Mouse (Mus musculus) cerebellum, adult 11-12 months (tissue): ENCODE results near the gene Dnajc13.
A peak's percentile ranks its signal among the peaks of the same experiment; 100 is the strongest.

Experiments
- DNase-seq: peaks from one replicate; pipeline ENCODE4 v3.0.0; 2022

Gene Dnajc13

DNA sequence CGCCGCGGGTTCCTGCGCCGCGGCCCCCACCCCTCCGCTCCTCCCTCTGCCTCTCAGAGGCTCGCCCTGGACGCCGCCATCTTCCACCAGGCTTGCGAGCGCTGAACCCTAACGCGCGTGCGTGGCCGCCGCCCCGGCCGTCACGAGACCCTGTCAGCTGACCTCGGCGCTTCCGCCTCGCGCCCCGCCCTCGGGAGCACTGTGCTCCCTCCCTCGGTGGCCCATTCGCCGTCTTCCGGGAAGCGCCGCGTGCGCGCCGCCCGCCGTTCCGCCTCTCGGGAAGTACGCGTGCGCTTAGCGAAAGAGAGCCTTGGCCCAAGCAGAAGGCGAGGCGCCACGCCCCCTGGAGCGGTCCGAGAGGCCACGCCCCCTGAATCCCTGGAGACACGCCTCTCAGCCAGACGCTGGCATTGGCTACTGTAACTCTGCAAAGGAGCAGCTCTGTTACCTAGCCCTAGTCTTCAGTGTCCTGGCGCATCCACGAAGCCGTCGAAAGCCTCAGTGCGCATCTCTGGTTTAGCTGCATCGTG, at the start of gene Dnajc13:
TSS of gene Dnajc13 (minus strand) at position 108 of the 530 bp plus-strand sequence.
- DNase-seq, result peak; percentile 98

DNA sequence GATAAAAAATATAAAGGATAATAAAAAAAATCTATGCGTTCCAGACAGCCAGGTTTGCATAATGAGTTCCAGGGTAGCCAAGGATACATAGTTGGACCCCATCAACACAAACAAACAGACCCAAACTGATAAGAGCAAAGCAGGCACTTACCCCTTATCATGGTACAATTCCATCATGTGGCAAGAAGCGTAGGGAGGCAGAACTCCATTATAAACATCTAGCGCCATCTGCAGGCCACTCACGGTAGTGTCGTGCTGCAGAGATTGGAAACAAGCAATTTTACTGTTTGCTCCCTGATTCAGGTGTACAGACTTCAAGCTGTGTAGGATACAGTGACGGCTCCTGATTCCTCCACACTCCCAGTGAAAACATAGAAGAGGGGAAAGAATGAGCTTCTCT, 44.0 kb upstream of the Dnajc13 start:
- DNase-seq, result peak; percentile 12

DNA sequence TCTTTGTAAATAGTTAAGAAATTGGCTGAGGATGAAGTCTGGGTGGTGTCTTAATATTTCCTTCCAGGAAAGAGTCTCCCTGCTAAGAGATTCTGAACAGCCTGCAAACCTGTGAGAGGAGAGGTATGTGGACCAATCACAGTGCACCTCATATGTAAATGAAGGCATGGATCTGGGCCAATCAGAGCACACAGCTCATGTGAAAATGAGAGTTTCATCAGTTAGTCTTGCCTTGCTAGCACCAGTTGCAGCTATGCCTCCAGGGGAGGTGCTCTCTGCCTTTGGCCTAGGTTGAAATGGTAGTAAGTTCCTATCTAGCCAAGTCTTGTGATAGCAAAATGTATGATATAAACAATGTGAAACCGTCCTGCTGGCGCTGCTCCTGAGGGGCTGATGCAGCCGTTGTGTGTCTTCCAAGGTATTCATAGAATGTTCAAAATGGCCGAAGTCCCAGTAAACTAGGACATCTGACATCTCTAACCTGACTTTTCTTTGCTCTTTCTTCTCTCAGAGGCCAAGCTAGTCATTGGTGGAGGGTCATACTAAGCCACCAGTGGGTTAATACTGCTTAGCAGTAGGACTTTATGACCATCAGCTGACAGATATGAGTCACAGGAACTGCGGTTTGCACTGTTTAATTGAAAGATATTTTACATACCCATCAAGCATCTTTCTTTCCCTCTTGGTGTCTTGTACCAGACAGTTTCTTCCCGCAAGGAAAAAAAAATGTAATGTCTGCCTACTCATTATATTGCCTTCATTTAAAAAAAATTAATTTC, 42.8 kb upstream of the Dnajc13 start:
- no peak for DNase-seq

DNA sequence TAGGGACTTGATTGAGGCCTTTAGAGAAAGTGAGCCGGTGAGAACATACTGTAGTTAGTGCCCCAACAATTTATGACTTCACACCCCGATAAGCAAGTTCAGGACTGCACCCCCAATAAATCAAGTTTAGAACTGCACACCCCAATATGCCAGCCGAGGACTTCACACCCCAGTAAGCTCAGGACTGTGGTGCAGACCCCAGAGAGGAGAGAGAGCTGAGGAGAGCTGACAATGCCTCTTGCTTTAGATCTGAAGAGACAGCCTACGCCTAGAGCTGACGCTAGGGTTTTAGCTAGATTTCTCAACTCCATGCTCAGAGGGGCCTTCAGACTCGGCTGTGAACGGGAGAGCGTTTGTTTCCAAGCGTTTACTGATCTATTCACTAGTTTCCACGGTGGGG, 42.1 kb upstream of the Dnajc13 start:
- no peak for DNase-seq

DNA sequence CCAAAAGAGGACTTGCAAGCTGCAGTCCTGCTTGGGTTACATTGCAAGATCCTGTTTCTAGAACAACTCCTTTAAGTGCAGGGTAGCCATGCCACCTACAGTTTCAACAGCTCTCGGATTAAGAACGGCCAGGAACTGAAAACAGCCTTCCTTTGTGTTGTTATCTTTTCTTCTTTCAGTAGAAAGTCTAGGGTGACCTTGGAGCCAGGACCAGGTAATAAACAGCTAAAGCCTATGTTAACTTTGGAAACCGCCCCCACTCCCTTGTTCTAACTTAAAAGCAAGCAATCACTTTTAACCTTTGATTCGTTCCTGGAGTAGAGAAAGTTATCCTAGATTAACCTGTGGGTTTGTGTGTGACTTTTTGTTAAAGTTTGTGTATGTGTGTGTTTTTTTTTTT, 41.6 kb upstream of the Dnajc13 start:
- no peak for DNase-seq

DNA sequence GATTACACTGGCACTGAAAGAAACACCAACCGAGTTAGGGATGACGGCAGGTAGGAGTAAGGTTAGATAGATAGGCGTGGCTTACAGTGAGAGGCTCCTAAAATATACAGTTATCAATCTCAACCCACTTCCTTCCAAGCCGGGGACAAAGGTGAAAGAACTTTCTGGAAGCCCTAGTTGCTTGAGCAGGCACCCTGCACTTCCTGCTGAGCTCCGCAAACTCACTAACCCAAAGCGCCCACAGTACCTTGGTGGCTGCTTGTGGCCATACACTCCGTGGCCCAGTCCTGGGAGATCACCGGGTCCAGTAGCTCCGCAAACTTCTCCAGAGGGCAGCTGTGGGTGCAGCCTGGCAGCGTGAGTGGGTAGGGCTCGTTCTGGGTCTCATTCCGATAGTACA, 37.8 kb upstream of the Dnajc13 start:
- DNase-seq, result no peak

DNA sequence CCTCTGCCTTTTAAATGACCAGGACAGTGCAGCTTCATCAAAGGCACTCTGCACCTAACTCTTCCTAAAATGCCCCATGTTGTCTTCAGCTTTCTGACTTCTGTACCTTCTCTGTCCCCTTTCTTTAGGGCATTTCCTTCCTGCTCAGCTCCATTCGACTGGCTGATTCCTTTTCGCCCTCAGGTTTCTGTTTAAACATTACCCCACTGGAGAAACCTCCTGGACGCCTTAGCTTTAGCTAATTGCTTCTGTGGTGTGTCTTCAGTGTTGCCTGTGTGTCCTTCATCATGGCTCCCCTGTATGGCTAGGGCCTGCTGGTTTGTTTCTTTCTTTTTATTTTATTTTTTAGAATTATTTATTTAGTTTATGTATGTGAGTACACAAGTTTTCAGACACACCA, 34.3 kb upstream of the Dnajc13 start:
- DNase-seq, result no peak

DNA sequence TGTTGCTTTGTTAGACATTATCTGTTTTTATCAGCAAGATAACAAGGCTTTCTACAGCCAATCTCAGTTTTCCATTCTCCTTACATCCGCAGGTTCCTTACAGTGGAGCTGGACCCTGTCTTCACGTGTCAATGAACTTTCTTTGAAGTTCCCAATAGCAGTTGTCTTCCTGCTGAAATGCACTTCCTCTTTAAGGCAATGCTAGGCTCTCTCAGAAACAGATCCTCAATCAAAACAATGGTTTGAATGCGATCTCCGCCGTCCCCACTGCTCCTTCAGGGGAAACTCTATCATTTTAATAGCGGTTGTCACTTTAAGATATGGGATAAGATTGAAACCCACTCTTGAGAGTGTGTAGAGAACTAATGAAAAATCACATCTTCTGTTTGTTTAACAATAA, 22.2 kb upstream of the Dnajc13 start:
- no peak for DNase-seq

DNA sequence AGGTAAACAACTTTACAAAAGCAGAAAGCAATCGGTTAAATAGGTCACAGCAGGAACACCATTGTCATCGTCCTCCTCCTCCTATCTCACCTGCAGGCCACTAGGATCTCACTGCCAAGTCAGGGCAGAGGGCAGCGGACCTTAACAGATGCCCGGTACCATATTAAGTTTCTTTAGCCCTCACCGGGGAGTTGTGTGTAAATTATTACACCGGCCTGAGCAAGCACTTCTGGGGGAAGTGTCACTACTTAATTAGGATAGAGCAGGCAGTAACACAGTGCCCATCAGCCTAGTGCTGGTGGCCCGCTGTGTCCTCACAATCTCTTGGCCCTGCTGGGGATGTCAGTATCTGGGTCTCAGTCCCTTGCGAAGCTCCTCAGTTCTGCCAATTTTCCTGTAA, 19.8 kb upstream of the Dnajc13 start:
- no peak for DNase-seq

DNA sequence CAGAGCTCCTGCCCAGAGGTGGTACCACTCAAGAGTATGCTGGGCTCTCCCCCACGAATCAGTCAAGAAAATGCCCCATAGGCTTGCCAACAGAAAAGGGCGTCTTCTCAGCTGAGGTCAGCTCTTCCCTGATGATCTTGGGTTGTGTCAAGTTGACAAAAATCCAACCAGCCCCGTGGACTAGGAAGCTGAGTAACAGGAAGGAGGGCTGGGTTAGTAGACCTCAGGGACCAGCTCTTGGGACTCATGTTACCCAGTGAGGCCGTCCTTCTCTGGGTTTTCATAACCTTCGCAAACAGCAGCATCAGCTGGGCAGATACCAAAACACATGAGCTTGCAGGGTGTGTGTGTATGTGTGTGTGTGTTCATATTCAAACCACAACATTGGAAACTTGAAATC, 19.0 kb upstream of the Dnajc13 start:
- no peak for DNase-seq

DNA sequence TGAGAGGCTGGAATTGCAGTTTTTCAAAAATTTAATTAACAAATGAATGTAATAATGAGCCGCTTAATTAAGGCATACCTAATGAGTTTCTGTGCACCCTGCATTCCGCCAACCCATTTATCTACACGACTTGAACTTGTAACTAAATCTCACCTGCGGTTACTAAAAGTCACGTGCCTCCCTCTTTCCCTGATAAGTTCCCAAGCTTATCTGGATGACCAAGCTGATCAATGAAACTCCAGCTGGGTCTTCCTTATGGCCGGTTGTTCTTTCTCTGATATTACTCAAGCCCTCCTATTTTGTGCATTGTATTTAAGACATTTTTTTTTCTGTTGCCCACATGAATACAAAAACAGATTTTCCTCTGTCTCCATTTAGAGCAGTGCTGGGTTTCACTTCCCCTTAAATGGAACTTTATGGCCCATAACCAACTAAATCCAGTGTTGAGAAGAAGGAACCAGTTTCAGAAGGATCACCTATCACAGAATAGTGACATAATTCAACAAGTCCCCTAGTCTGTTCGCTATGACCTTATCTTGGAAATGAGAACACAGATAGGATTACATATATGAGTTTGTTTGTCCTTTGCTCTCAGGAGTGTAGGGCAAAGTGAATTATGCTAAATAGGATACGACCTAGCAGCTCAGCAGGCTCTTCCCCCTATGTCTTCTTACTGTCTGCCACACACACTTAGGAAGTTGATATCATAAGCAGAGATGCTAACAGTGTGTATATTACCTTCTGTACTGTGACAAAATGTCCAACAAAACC, 18.2 kb upstream of the Dnajc13 start:
- no peak for DNase-seq

DNA sequence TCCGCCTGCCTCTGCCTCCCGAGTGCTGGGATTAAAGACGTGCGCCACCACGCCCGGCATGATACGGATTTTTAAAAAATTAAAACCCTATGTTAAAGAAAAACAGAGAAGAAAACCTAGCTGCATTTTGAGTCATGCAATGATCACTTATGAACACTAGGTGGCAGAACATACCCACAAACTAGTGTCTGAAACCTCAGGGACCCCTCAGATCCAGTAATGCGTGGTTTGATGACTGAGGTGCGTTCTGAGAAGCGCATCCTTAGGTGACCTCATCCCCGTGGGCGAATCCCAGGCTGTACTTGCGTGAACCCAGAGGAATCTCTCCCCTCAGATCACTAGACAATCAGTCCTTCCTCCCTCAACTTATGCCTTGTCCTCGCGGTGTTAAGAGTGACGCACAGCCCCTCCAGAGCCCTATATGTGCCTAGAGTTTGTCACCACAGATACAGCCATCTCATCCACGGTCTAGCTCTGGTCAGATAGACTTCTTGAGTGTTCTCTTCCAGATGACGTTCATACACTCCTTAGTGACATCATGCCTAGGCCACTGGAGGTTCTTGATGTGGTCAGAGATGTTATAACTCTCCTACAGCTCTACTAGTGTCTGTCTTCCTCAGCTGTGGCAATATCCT, 14.9 kb upstream of the Dnajc13 start:
- no peak for DNase-seq

DNA sequence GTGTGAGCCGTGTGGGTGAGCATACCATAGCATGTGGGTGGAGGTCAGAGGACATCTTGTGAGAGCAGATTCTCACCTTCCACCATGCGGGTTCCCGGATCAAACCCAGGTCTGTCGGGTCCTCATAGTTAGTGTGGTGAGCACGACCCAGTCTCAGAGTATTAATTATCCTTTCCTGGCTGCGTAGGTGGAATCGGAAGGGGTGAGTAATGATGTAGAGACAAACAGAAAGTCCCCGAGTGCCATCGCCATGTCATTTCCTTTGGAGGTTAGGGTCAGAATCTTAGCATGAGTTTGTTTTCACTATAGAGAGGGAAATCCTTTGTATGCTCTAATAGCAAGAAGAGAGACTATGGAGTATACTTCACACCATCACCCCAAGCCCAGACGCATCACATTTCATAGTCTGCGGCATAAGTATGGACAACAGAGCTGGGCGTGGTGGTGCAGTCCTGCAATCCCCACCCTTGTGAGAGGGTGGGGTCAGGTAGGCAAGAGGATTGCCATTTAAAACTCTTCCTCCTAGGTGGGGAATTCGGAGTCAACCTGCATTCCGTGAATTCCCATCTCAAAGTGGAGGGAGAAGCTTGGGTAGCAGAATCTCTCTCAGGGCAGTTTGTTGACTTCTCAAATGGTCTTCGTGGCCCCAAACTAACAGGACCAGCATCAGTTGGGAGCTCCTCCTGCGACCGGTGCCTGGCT, 12.5 kb upstream of the Dnajc13 start:
- DNase-seq, result no peak

DNA sequence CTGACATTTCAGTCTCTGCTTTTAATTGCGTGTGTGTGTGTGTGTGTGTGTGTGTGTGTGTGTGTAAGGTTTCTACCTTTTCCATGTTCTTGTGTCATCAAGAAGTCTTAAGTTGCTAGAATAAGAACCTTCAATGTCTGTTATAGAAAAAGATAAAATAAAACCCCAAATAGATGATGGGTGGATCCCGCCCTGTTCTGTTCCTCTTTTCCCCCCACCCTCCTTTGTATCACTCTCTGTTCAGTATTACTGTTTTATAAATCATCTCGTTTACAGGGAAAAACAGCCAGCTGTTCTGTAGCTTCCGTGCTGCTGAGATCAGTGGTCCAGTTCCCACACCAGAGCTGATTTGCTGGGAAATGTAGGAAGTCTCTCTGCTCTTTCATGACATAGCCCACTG, 9.3 kb upstream of the Dnajc13 start:
- no peak for DNase-seq

DNA sequence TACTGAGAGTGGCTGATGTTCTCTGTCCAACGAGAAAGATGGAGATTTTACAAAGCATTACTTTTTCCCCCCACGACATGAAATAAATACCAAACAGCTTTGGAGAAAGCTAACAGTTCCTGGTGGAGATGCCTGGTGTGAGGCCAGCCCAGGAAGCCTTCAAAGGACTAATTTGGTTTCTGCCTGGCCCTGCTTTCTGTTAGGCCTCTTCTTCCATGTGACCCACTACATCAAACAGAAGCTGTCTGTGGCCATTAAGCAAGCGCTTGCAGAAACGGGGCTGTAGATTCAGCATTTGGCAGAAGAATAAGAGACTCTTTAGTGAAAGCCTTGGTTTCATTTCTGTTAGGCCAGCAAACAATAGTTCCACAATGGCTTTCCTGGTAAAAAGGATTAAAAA, 8.9 kb upstream of the Dnajc13 start:
- no peak for DNase-seq

DNA sequence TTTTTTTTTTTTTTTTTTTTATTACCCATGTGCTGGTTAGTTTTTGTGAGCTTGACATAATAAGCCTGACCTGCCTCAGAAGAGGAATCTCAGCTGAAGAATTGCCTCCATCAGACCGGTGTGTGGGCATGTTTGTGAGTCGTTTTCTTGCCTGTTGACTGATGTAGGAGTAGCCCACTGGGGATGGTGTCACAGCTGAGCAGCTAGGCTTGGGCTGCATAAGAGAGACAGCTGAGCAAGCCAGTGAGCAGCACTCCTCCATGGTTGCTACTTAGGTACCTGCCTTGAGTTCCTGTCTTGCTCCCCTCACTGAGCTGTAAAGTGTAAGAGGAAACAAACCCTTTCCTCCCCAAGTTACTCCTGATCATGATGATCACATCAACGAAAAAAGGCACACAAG, 7.2 kb upstream of the Dnajc13 start:
- no peak for DNase-seq

DNA sequence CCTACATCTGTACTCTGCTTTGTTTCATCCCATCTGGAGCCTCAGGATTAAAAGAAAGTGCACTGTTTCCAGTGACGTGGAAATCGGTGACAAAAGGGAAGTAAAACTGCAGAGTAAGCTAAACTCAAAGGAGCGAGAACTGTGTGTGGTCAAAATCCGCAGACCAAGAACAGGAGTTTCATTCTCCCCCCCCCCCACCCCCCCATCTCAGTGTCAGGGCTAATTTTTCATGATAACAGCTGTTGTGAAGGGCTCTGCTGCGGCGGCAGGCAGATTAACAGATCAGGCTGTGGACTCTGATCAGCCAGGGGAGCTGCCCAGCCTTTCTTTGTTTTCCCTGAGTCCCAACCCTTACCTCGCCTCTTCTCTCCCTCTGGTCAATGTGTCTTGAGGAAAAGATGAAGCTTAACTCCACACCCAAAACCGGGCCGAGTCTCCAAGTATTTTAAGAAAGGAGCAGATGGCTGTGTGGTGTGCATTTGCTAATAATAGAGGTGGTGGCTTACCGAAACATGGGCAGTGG, 6.7 kb upstream of the Dnajc13 start:
- DNase-seq, result no peak

DNA sequence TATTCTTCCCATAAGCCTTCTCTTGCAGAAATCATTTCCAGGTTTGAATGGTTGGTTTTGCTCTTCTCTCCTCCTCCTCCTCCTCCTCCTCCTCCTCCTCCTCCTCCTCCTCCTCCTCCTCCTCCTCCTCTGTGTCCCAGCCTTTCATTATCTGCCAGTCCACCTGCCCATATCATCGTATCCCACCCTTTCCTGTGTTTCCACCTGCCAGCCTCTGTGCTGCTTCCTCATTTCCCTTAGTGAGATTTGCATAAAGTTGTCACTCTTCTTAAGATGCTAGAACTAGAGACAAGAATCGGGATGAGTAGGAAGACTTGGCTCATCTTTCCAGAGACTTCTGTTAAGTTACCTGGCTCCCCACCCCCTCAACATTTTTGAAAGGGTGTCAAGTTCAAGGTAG, 1.8 kb upstream of the Dnajc13 start:
- DNase-seq, result no peak

DNA sequence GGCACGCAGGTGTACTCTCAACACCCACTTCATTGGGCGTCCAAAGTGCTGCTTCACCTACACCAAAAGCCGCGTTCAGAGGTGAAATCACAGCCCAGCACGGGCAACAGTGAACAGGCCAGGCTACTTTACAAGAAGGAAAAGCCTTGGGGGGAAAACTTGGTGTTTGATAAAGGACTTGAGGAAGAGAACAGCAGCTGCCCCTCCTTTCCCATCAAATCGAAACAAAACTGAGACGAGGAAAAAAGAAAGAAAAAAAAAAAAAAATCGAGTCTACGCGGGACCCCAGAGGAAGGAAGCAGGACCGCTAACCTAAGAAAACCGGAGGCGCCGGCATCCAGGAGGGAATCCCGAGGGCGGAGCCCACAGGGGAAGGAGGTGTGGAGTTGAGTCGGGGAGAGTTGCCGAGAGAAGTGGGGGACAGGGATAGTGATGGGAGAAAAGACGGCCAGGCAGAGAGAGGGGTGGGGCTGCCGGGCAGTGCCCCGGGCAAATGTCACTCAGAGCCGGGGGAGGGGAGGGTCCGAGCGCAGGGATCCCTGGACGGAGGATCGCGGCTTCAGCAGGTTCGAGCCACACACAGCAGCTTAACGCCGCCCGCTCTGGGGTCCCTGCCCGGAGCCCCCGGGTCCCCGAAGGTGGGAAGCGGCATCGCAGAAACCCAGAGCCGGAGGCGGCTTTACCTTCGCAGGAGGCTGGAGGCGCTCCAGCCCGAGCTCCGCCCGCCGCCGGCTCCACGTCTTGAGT, 541 bp downstream of the Dnajc13 start:
- no peak for DNase-seq

DNA sequence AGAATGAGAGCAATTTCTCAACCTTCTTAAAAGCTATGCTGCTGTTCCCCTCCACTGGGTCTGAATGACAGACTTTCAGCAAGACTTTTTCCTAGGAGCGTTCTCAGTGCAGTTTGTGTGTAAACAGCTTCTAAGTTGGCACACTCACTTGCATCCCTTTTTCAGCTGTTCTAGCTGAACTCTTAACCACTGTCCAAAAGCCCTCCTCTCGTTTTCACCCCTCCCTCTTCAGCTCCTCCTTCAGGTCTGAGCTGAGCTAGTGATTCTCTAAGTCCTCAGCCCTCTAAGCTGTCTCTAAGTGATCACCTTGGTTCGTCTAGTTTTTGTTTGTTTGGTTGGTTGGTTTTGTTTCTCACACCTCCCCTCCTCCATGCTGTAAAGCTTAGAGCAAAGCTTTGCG, 2.4 kb downstream of the Dnajc13 start:
- DNase-seq, result no peak

DNA sequence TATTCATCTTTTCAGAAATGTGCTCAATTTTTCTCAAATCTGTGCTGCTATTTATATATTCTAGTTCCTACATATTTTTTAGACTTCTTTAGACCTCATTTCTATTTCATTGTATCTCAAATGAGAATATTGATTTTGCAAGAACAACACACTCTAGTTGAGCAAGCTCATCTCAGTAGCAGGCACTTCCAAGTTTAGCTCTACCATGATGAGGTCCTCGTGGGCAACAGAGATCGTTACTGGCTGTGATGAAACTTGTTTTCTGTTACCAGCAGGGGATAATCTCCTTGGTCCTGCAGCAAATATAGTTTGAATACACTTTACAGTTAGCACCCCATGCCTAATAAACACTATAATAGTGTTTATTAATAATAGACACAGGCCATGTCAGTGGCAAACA, 6.6 kb downstream of the Dnajc13 start:
- DNase-seq, result no peak
